Mouse (Mus musculus): ENCODE measurements around the gene Lhx1. TPM values are rescaled to one million over a fixed set of nuclear protein-coding genes. Genes with fewer than 3 reads are reported as not detected.

Gene Lhx1
- polyA plus RNA-seq, 1 experiment from 2014 or later, result 65.0 TPM

GRCm38 (mm10) chr11:84517431-84517830, 7.9 kb downstream of the Lhx1 start:
- Histone ChIP-seq H3K4me3 (peak overlapping the region; percentile 18; the same call in 1 of the 2 replicates), H3K9ac (no peak overlapping the region), H3K36me3 (peaks cover 3% of the 10 kb centered on the region; the same call in 1 of the 2 replicates), H3K4me1 (peaks cover 12% of the 10 kb centered on the region), H3K4me2 (replicated peaks) (peak overlapping the region; percentile 40), H3K9me3 (replicated peaks) (no peaks in the 10 kb centered on the region), H3K27ac (no peak overlapping the region), H3K27me3 (peaks cover 65% of the 10 kb centered on the region)
- WGBS, result 20% methylated on average over 2 of the region's 2 CpGs
- no peak for ATAC-seq (ENCODE audit: low FRiP score)

GRCm38 (mm10) chr11:84516501-84517240, 8.7 kb downstream of the Lhx1 start:
- H3K27me3 ChIP-seq, result peaks cover 58% of the 10 kb centered on the region
- H3K36me3 ChIP-seq, result peaks cover 3% of the 10 kb centered on the region; the same call in 1 of the 2 replicates
- ATAC-seq (ENCODE audit: low FRiP score), result no peak
- H3K4me3 ChIP-seq, result peak overlapping the region; percentile 19
- H3K27ac ChIP-seq, result peak overlapping the region; percentile 52
- no peaks in the 10 kb centered on the region for H3K9me3 ChIP-seq (replicated peaks)
- peak overlapping the region; percentile 51 for H3K9ac ChIP-seq
- H3K4me1 ChIP-seq, result peaks cover 18% of the 10 kb centered on the region
- WGBS, result 6% methylated on average over 14 of the region's 14 CpGs
- peak overlapping the region; percentile 40 for H3K4me2 ChIP-seq (replicated peaks)

- WGBS, result under 1% methylated on average over 80 of the region's 80 CpGs
- peak within 1 kb of the TSS; percentile 89 for H3K27ac ChIP-seq
- H3K4me3 ChIP-seq, result peak within 1 kb of the TSS; percentile 80
- H3K36me3 ChIP-seq, result peaks cover 15% of the 10 kb centered on the region
- H3K4me1 ChIP-seq, result peaks cover 15% of the 10 kb centered on the region
- peak within 1 kb of the TSS; percentile 79 for H3K9ac ChIP-seq
- ATAC-seq (ENCODE audit: low FRiP score), result peak; percentile 98
- H3K27me3 ChIP-seq, result peaks cover 26% of the 10 kb centered on the region
- H3K9me3 ChIP-seq (replicated peaks), result no peaks in the 10 kb centered on the region
- H3K4me2 ChIP-seq (replicated peaks), result peak within 1 kb of the TSS; percentile 79
These were observed 11.9 kb downstream of the Lhx1 start, which contains the start of gene Aatf for GRCm38 (mm10) chr11:84513171-84514116. Gene Aatf (minus strand): TSS chr11:84513522.

- Histone ChIP-seq H3K9ac (no peak overlapping the region; the same call in 1 of the 2 replicates), H3K27me3 (peaks cover 21% of the 10 kb centered on the region), H3K9me3 (replicated peaks) (no peaks in the 10 kb centered on the region), H3K4me2 (replicated peaks) (peak overlapping the region; percentile 79), H3K4me1 (peaks cover 15% of the 10 kb centered on the region), H3K4me3 (no peak overlapping the region), H3K36me3 (peaks cover 18% of the 10 kb centered on the region), H3K27ac (no peak overlapping the region)
- WGBS, result 89% methylated on average over 1 of the region's 1 CpGs
- no peak for ATAC-seq (ENCODE audit: low FRiP score)
These were observed 13.3 kb downstream of the Lhx1 start for GRCm38 (mm10) chr11:84512031-84512430.

DNA sequence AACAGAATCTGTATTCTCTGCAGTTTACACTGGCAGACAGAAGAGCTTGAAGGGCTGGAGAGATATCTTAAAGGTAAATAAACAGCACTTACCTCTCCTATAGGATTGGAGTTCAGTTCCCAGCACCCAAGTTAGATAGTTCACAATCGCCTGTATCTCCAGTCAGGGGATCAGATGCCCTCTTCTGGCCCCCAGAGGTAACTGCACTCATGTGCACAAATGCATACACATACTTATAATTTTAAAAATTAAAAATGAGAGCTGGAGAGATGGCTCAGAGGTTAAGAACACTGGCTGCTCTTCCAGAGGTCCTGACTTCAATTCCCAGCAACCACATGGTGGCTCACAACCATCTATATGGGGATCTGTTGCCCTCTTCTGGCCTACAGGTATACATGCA, 21.0 kb downstream of the Lhx1 start:
- 97% methylated on average over 1 of the region's 1 CpGs for WGBS
- no peak overlapping the region for H3K4me2 ChIP-seq (replicated peaks)
- H3K27ac ChIP-seq, result no peak overlapping the region
- H3K27me3 ChIP-seq, result no peaks in the 10 kb centered on the region
- no peak for ATAC-seq (ENCODE audit: low FRiP score)
- peaks cover 38% of the 10 kb centered on the region for H3K36me3 ChIP-seq
- H3K4me1 ChIP-seq, result no peaks in the 10 kb centered on the region
- no peak overlapping the region for H3K9ac ChIP-seq
- H3K9me3 ChIP-seq (replicated peaks), result no peaks in the 10 kb centered on the region
- no peak overlapping the region for H3K4me3 ChIP-seq

GRCm38 (mm10) chr11:84497944-84498343, 27.4 kb downstream of the Lhx1 start:
- H3K9ac ChIP-seq, result no peak overlapping the region
- H3K27me3 ChIP-seq, result no peaks in the 10 kb centered on the region
- H3K4me3 ChIP-seq, result no peak overlapping the region
- no peak for ATAC-seq (ENCODE audit: low FRiP score)
- H3K4me2 ChIP-seq (replicated peaks), result no peak overlapping the region
- H3K9me3 ChIP-seq (replicated peaks), result no peaks in the 10 kb centered on the region
- H3K36me3 ChIP-seq, result peaks cover 24% of the 10 kb centered on the region
- H3K27ac ChIP-seq, result no peak overlapping the region
- WGBS, result 80% methylated on average over 2 of the region's 2 CpGs
- H3K4me1 ChIP-seq, result 0 out of 2 replicates have a peak, but pooled peaks cover 5% of the 10 kb centered on the region

DNA sequence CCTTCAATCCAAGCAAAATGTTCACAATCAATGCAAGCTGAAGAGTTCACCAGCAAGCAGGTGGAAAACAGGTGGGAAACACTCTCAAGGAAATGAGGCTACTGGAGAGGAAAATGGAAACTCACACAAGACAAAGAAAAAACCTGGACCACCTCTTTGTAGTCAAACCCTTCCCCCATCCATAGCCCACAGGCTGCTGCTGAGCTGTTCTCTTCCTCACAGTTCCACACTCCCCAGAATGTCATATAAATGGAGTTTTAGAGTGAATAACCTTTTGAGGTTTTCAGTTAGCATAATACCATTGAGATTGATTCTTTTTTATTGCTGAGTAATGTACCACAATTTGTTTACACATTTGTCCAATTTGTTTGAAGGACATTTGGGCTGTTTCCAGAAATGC, 28.4 kb downstream of the Lhx1 start:
- H3K27ac ChIP-seq, result no peak overlapping the region; the same call in 1 of the 2 replicates
- no peak overlapping the region for H3K9ac ChIP-seq
- ATAC-seq (ENCODE audit: low FRiP score), result no peak
- no peaks in the 10 kb centered on the region for H3K9me3 ChIP-seq (replicated peaks)
- peaks cover 25% of the 10 kb centered on the region for H3K36me3 ChIP-seq
- no peak overlapping the region for H3K4me3 ChIP-seq
- 0 out of 2 replicates have a peak, but pooled peaks cover 5% of the 10 kb centered on the region for H3K4me1 ChIP-seq
- no peaks in the 10 kb centered on the region for H3K27me3 ChIP-seq
- H3K4me2 ChIP-seq (replicated peaks), result no peak overlapping the region

- Histone ChIP-seq H3K4me1 (0 out of 2 replicates have a peak, but pooled peaks cover 5% of the 10 kb centered on the region), H3K4me3 (no peak overlapping the region), H3K36me3 (peaks cover 32% of the 10 kb centered on the region), H3K9me3 (replicated peaks) (no peaks in the 10 kb centered on the region), H3K27me3 (no peaks in the 10 kb centered on the region), H3K27ac (0 out of 2 replicates have a peak overlapping the region, but pooled peaks have one; percentile 7), H3K4me2 (replicated peaks) (no peak overlapping the region), H3K9ac (no peak overlapping the region)
- WGBS, result 56% methylated on average over 4 of the region's 4 CpGs
- ATAC-seq (ENCODE audit: low FRiP score), result no peak
These were observed 29.6 kb downstream of the Lhx1 start for GRCm38 (mm10) chr11:84495774-84496173.

- no peaks in the 10 kb centered on the region for H3K9me3 ChIP-seq (replicated peaks)
- H3K4me1 ChIP-seq, result peaks cover 12% of the 10 kb centered on the region
- H3K27ac ChIP-seq, result peak overlapping the region; percentile 2; the same call in 1 of the 2 replicates
- H3K9ac ChIP-seq, result no peak overlapping the region
- ATAC-seq (ENCODE audit: low FRiP score), result no peak
- H3K27me3 ChIP-seq, result no peaks in the 10 kb centered on the region
- no peak overlapping the region for H3K4me2 ChIP-seq (replicated peaks)
- 39% methylated on average over 7 of the region's 7 CpGs for WGBS
- no peak overlapping the region for H3K4me3 ChIP-seq
- no peaks in the 10 kb centered on the region for H3K36me3 ChIP-seq
These were observed 43.7 kb downstream of the Lhx1 start for GRCm38 (mm10) chr11:84481661-84482060.

- Histone ChIP-seq H3K27ac (no peak overlapping the region), H3K9me3 (replicated peaks) (no peaks in the 10 kb centered on the region), H3K4me3 (no peak overlapping the region), H3K4me2 (replicated peaks) (no peak overlapping the region), H3K4me1 (peaks cover 12% of the 10 kb centered on the region), H3K9ac (no peak overlapping the region), H3K27me3 (no peaks in the 10 kb centered on the region), H3K36me3 (no peaks in the 10 kb centered on the region)
- no peak for ATAC-seq (ENCODE audit: low FRiP score)
- WGBS, result 71% methylated on average over 3 of the region's 3 CpGs
These were observed 44.9 kb downstream of the Lhx1 start for GRCm38 (mm10) chr11:84480451-84480850.

- ATAC-seq (ENCODE audit: low FRiP score), result no peak
- Histone ChIP-seq H3K9ac (no peak overlapping the region), H3K27ac (no peak overlapping the region), H3K4me1 (peaks cover 7% of the 10 kb centered on the region), H3K9me3 (replicated peaks) (no peaks in the 10 kb centered on the region), H3K4me3 (no peak overlapping the region), H3K27me3 (no peaks in the 10 kb centered on the region), H3K36me3 (peaks cover 3% of the 10 kb centered on the region; the same call in 1 of the 2 replicates), H3K4me2 (replicated peaks) (no peak overlapping the region)
- 95% methylated on average over 2 of the region's 2 CpGs for WGBS
These were observed 48.7 kb downstream of the Lhx1 start for GRCm38 (mm10) chr11:84476641-84477040.

- Histone ChIP-seq H3K36me3 (peaks cover 4% of the 10 kb centered on the region), H3K4me1 (peaks cover 3% of the 10 kb centered on the region), H3K27ac (no peak overlapping the region), H3K9me3 (replicated peaks) (no peaks in the 10 kb centered on the region), H3K4me3 (no peak overlapping the region), H3K27me3 (no peaks in the 10 kb centered on the region), H3K4me2 (replicated peaks) (no peak overlapping the region), H3K9ac (no peak overlapping the region)
- no peak for ATAC-seq (ENCODE audit: low FRiP score)
- WGBS, result 92% methylated on average over 4 of the region's 4 CpGs
These were observed 49.3 kb downstream of the Lhx1 start for GRCm38 (mm10) chr11:84475991-84476390.
